Mouse (Mus musculus): ENCODE measurements at regions not wholly inside any gene's neighbourhood (a gene's known extent, or its start where the extent isn't known, plus 50 kb on each side); places are given as distances from the start of the nearest gene placed in this dataset.

DNA sequence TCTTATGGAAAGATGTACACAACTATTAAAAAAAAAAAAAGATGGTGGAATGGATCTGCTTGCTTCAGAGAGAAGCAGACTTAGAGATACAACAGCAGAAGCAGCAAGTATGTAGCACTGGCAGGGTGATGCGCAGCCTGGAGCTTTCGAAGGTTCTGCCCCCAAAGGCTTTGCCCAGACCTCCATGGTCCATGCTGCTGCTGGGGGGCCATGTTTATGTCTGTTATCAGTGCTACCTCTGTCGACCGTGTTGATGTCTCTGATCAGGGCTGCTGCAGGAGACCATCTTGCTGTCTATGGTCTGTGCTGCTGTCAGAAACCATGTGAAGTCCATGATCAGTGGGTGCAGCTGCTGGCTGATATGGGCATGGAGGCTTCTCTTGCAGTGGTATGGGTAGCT, 88.6 kb upstream of the Fam189a1 start:
- no peaks in the 10 kb centered on the region for H3K9me3 ChIP-seq (ENCODE audit: control insufficient read depth, low read length)
- H3K4me1 ChIP-seq (ENCODE audit: control insufficient read depth, insufficient read depth, low read length), result no peaks in the 10 kb centered on the region
- H3K4me2 ChIP-seq (replicated peaks; ENCODE audit: low read depth, low read length), result no peak overlapping the region
- no peak for ATAC-seq (ENCODE audit: low FRiP score, low TSS enrichment)
- 90% methylated on average over 4 of the region's 4 CpGs for WGBS
- H3K4me3 ChIP-seq (ENCODE audit: low read length), result no peak overlapping the region
- H3K36me3 ChIP-seq (ENCODE audit: control insufficient read depth, insufficient read depth, low read length), result no peaks in the 10 kb centered on the region
- H3K9ac ChIP-seq (ENCODE audit: low read depth, low read length), result no peak overlapping the region
- no peak overlapping the region for H3K27ac ChIP-seq (ENCODE audit: low read depth, low read length)
- no peaks in the 10 kb centered on the region for H3K27me3 ChIP-seq (ENCODE audit: control insufficient read depth, insufficient read depth, low read length)

DNA sequence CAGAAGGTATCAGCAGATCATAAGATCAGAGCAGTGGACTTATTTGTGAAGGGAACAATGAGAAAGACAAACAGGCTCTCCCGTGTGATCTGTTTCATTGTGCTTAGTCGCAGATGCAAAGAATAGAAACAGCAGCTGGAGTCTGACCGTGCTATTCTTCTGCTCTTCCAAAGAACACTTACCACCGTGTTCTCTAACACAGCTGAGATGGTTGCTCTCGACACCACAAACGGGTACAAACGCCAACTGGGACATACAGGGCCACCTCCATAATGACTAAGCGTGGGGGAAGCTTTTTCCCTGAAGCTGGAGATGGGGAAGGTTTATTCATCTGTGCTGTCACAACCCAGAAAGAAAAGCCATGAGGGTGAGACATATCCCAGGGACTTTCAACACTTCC, 84.8 kb upstream of the Fam189a1 start:
- Histone ChIP-seq H3K4me2 (replicated peaks; ENCODE audit: low read depth, low read length) (no peak overlapping the region), H3K9me3 (ENCODE audit: control insufficient read depth, low read length) (peaks cover 3% of the 10 kb centered on the region; the same call in 1 of the 2 replicates), H3K4me3 (ENCODE audit: low read length) (no peak overlapping the region), H3K36me3 (ENCODE audit: control insufficient read depth, insufficient read depth, low read length) (no peaks in the 10 kb centered on the region), H3K9ac (ENCODE audit: low read depth, low read length) (no peak overlapping the region), H3K27me3 (ENCODE audit: control insufficient read depth, insufficient read depth, low read length) (no peaks in the 10 kb centered on the region), H3K4me1 (ENCODE audit: control insufficient read depth, insufficient read depth, low read length) (no peaks in the 10 kb centered on the region), H3K27ac (ENCODE audit: low read depth, low read length) (no peak overlapping the region)
- 85% methylated on average over 8 of the region's 8 CpGs for WGBS
- no peak for ATAC-seq (ENCODE audit: low FRiP score, low TSS enrichment)

DNA sequence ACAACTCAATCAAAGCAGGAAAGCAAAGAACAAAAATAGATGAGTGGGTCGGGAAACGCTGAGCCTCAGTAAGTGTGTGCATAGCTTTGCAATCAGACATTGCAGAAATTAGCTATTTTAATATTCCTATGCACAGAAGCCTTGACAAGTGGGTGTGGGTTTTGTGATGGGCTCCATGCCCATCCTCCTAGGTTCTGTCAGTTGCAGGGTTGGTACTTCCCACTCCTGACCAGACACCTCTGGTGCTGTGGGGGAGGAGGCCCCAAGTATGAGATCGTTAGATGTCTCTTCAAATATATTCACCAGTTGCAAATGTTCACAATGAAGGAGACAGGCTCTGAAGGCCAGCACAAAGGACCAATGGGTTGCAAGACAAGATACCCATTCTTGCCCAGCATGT, 79.3 kb upstream of the Fam189a1 start:
- Histone ChIP-seq H3K4me1 (ENCODE audit: control insufficient read depth, insufficient read depth, low read length) (no peaks in the 10 kb centered on the region), H3K9ac (ENCODE audit: low read depth, low read length) (no peak overlapping the region), H3K4me2 (replicated peaks; ENCODE audit: low read depth, low read length) (no peak overlapping the region), H3K4me3 (ENCODE audit: low read length) (no peak overlapping the region), H3K27ac (ENCODE audit: low read depth, low read length) (no peak overlapping the region), H3K36me3 (ENCODE audit: control insufficient read depth, insufficient read depth, low read length) (no peaks in the 10 kb centered on the region), H3K9me3 (ENCODE audit: control insufficient read depth, low read length) (peaks cover 3% of the 10 kb centered on the region; the same call in 1 of the 2 replicates), H3K27me3 (ENCODE audit: control insufficient read depth, insufficient read depth, low read length) (no peaks in the 10 kb centered on the region)
- WGBS, result 84% methylated on average over 3 of the region's 3 CpGs
- ATAC-seq (ENCODE audit: low FRiP score, low TSS enrichment), result no peak

- H3K4me3 ChIP-seq (ENCODE audit: low read length), result no peak overlapping the region
- 71% methylated on average over 4 of the region's 4 CpGs for WGBS
- H3K9ac ChIP-seq (ENCODE audit: low read depth, low read length), result no peak overlapping the region
- H3K9me3 ChIP-seq (ENCODE audit: control insufficient read depth, low read length), result peaks cover 3% of the 10 kb centered on the region; the same call in 1 of the 2 replicates
- H3K4me2 ChIP-seq (replicated peaks; ENCODE audit: low read depth, low read length), result no peak overlapping the region
- ATAC-seq (ENCODE audit: low FRiP score, low TSS enrichment), result no peak
- H3K27me3 ChIP-seq (ENCODE audit: control insufficient read depth, insufficient read depth, low read length), result no peaks in the 10 kb centered on the region
- no peaks in the 10 kb centered on the region for H3K4me1 ChIP-seq (ENCODE audit: control insufficient read depth, insufficient read depth, low read length)
- no peaks in the 10 kb centered on the region for H3K36me3 ChIP-seq (ENCODE audit: control insufficient read depth, insufficient read depth, low read length)
- H3K27ac ChIP-seq (ENCODE audit: low read depth, low read length), result no peak overlapping the region
Measured at GRCm38 (mm10) chr7:65233681-65234080, 77.3 kb upstream of the Fam189a1 start.

GRCm38 (mm10) chr7:65229306-65229705, 72.9 kb upstream of the Fam189a1 start:
- Histone ChIP-seq H3K27me3 (ENCODE audit: control insufficient read depth, insufficient read depth, low read length) (no peaks in the 10 kb centered on the region), H3K9me3 (ENCODE audit: control insufficient read depth, low read length) (no peaks in the 10 kb centered on the region), H3K4me3 (ENCODE audit: low read length) (no peak overlapping the region), H3K27ac (ENCODE audit: low read depth, low read length) (no peak overlapping the region), H3K4me2 (replicated peaks; ENCODE audit: low read depth, low read length) (no peak overlapping the region), H3K4me1 (ENCODE audit: control insufficient read depth, insufficient read depth, low read length) (no peaks in the 10 kb centered on the region), H3K36me3 (ENCODE audit: control insufficient read depth, insufficient read depth, low read length) (no peaks in the 10 kb centered on the region), H3K9ac (ENCODE audit: low read depth, low read length) (no peak overlapping the region)
- whole genome bisulfite sequencing, result 73% methylated on average over 5 of the region's 5 CpGs
- no peak for ATAC-seq (ENCODE audit: low FRiP score, low TSS enrichment)

- no peaks in the 10 kb centered on the region for H3K36me3 ChIP-seq (ENCODE audit: control insufficient read depth, insufficient read depth, low read length)
- no peak overlapping the region for H3K4me2 ChIP-seq (replicated peaks; ENCODE audit: low read depth, low read length)
- no peaks in the 10 kb centered on the region for H3K9me3 ChIP-seq (ENCODE audit: control insufficient read depth, low read length)
- ATAC-seq (ENCODE audit: low FRiP score, low TSS enrichment), result no peak
- no peaks in the 10 kb centered on the region for H3K27me3 ChIP-seq (ENCODE audit: control insufficient read depth, insufficient read depth, low read length)
- H3K27ac ChIP-seq (ENCODE audit: low read depth, low read length), result no peak overlapping the region
- no peak overlapping the region for H3K4me3 ChIP-seq (ENCODE audit: low read length)
- 73% methylated on average over 4 of the region's 4 CpGs for WGBS
- no peak overlapping the region for H3K9ac ChIP-seq (ENCODE audit: low read depth, low read length)
- no peaks in the 10 kb centered on the region for H3K4me1 ChIP-seq (ENCODE audit: control insufficient read depth, insufficient read depth, low read length)
Measured at GRCm38 (mm10) chr7:65226218-65226617, 69.8 kb upstream of the Fam189a1 start.

GRCm38 (mm10) chr7:65213216-65213925, 57.0 kb upstream of the Fam189a1 start:
- no peaks in the 10 kb centered on the region for H3K27me3 ChIP-seq (ENCODE audit: control insufficient read depth, insufficient read depth, low read length)
- no peak overlapping the region for H3K4me3 ChIP-seq (ENCODE audit: low read length)
- no peaks in the 10 kb centered on the region for H3K4me1 ChIP-seq (ENCODE audit: control insufficient read depth, insufficient read depth, low read length)
- H3K9ac ChIP-seq (ENCODE audit: low read depth, low read length), result no peak overlapping the region
- H3K9me3 ChIP-seq (ENCODE audit: control insufficient read depth, low read length), result no peaks in the 10 kb centered on the region
- 71% methylated on average over 14 of the region's 14 CpGs for WGBS
- no peak overlapping the region for H3K4me2 ChIP-seq (replicated peaks; ENCODE audit: low read depth, low read length)
- no peak overlapping the region for H3K27ac ChIP-seq (ENCODE audit: low read depth, low read length)
- no peaks in the 10 kb centered on the region for H3K36me3 ChIP-seq (ENCODE audit: control insufficient read depth, insufficient read depth, low read length)
- peak; percentile 43 for ATAC-seq (ENCODE audit: low FRiP score, low TSS enrichment)

DNA sequence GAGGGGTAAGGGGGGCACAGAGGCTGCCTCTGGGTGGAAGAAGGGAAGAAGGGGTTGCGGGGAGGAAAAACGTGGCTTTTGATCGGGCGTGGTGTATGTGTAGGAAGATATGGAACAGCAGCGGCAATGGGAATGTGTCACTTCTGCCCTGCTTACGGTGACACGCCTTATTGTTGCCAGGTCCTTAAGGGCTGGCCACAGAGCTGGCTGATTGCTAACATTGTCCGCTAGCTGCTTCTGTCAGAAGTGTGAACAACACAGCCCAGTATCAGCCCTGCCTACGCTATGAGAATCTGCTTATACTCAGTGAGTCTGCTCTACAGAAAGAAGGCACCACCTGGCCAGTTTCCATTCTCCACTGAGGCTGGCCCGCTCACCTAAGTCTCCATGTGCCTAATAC, 50.9 kb upstream of the Fam189a1 start:
- Histone ChIP-seq H3K9ac (ENCODE audit: low read depth, low read length) (no peak overlapping the region), H3K4me1 (ENCODE audit: control insufficient read depth, insufficient read depth, low read length) (no peaks in the 10 kb centered on the region), H3K36me3 (ENCODE audit: control insufficient read depth, insufficient read depth, low read length) (no peaks in the 10 kb centered on the region), H3K9me3 (ENCODE audit: control insufficient read depth, low read length) (no peaks in the 10 kb centered on the region), H3K27me3 (ENCODE audit: control insufficient read depth, insufficient read depth, low read length) (no peaks in the 10 kb centered on the region), H3K4me2 (replicated peaks; ENCODE audit: low read depth, low read length) (no peak overlapping the region), H3K27ac (ENCODE audit: low read depth, low read length) (no peak overlapping the region), H3K4me3 (ENCODE audit: low read length) (no peak overlapping the region)
- 89% methylated on average over 10 of the region's 10 CpGs for WGBS
- ATAC-seq (ENCODE audit: low FRiP score, low TSS enrichment), result no peak

All from kidney, embryonic 14.5 days (tissue).